Mouse (Mus musculus) hindbrain, embryonic 11.5 days (tissue): ENCODE results near the gene Son. TPM values are rescaled to one million over a fixed set of nuclear protein-coding genes. Genes with fewer than 3 reads are reported as not detected.

ENCODE experiments used
- ATAC-seq: fragments of 200-750 bp; cut with Nextera tagmentation; 2 replicates; pipeline ENCODE4 v1.8.0; 2017; ENCODE audit warnings: mild to moderate bottlenecking, moderate TSS enrichment, moderate library complexity; ENCODE audit not compliant: low FRiP score
- DNase-seq: peaks from one replicate; pipeline ENCODE4 v3.0.0-alpha.2; 2015; ENCODE audit warnings: low spot score
- H3K27ac ChIP-seq: fragments of 300-500 bp; sonication (generic); 2 replicates; pipeline ENCODE4 v1.5.1; 2014; ENCODE audit warnings: mild to moderate bottlenecking, low read depth, low read length
- H3K27me3 ChIP-seq: fragments of 300-500 bp; sonication (generic); 2 replicates; pipeline ENCODE4 v1.6.1; 2014; ENCODE audit warnings: mild to moderate bottlenecking, low read length, moderate library complexity, mixed read lengths; ENCODE audit not compliant: control insufficient read depth, insufficient read depth
- H3K36me3 ChIP-seq: fragments of 300-500 bp; sonication (generic); 2 replicates; pipeline ENCODE4 v1.6.1; 2014; ENCODE audit warnings: mild to moderate bottlenecking, low read length, moderate library complexity, mixed read lengths; ENCODE audit not compliant: control insufficient read depth, insufficient read depth
- H3K4me1 ChIP-seq: fragments of 300-500 bp; sonication (generic); replicated peaks from 2 replicates; pipeline ENCODE4 v1.6.1; 2014; ENCODE audit warnings: low read length, mixed read lengths; ENCODE audit not compliant: control insufficient read depth, insufficient read depth
- H3K4me2 ChIP-seq: fragments of 300-500 bp; sonication (generic); replicated peaks from 2 replicates; pipeline ENCODE4 v1.6.1; 2014; ENCODE audit warnings: mild to moderate bottlenecking, low read depth, low read length
- H3K4me3 ChIP-seq: fragments of 300-500 bp; sonication (generic); 2 replicates; pipeline ENCODE4 v1.5.1; 2014; ENCODE audit warnings: low read depth, low read length
- H3K9ac ChIP-seq: fragments of 300-500 bp; sonication (generic); 2 replicates; pipeline ENCODE4 v1.6.1; 2014; ENCODE audit warnings: low read depth, low read length
- H3K9me3 ChIP-seq: fragments of 300-500 bp; sonication (generic); 2 replicates; pipeline ENCODE4 v1.6.1; 2016; ENCODE audit warnings: low read length; ENCODE audit not compliant: control insufficient read depth
- WGBS: fragments of 180-500 bp; shearing (Covaris S2); extraction: QIAGEN DNeasy Blood & Tissue Kit; methylation state at CpG from one replicate; pipeline ENCODE4 v1.1.7; 2014; 5-methylcytosine and 5-hydroxymethylcytosine counted together
- polyA plus RNA-seq: library from polyadenylated mRNA; unstranded; fragments of >200 nt; fragmentation: Nextera tagmentation; extraction: Ambion mirVana; gene quantifications from 2 replicates; pipeline ENCODE4 v1.2.1, GENCODE M21; 2014

Son gene
- polyA plus RNA-seq, 1 experiment from 2014 or later: 180 TPM

GRCm38 (mm10) chr16:91698995-91699394, 51.7 kb downstream of the Son start:
- H3K27ac ChIP-seq: no peak overlapping the region
- ATAC-seq: no peak
- H3K4me1 ChIP-seq: no peaks in the 10 kb centered on the region
- WGBS: 96% methylated on average over 1 of the region's 1 CpGs
- DNase-seq: no peak
- no peaks in the 10 kb centered on the region for H3K9me3 ChIP-seq
- H3K9ac ChIP-seq: no peak overlapping the region
- H3K36me3 ChIP-seq: peaks cover 3% of the 10 kb centered on the region; the same call in 1 of the 2 replicates
- no peaks in the 10 kb centered on the region for H3K27me3 ChIP-seq
- no peak overlapping the region for H3K4me2 ChIP-seq
- no peak overlapping the region for H3K4me3 ChIP-seq

GRCm38 (mm10) chr16:91701908-91702307, 54.6 kb downstream of the Son start:
- H3K4me2 ChIP-seq: no peak overlapping the region
- H3K4me1 ChIP-seq: no peaks in the 10 kb centered on the region
- no peak overlapping the region for H3K27ac ChIP-seq
- no peak overlapping the region for H3K9ac ChIP-seq
- DNase-seq: no peak
- peaks cover 3% of the 10 kb centered on the region; the same call in 1 of the 2 replicates for H3K36me3 ChIP-seq
- no peaks in the 10 kb centered on the region for H3K9me3 ChIP-seq
- ATAC-seq: no peak
- no peaks in the 10 kb centered on the region for H3K27me3 ChIP-seq
- H3K4me3 ChIP-seq: no peak overlapping the region
- WGBS: 91% methylated on average over 13 of the region's 13 CpGs

GRCm38 (mm10) chr16:91702771-91703188, 55.5 kb downstream of the Son start:
- no peaks in the 10 kb centered on the region for H3K27me3 ChIP-seq
- no peak overlapping the region for H3K4me2 ChIP-seq
- H3K9me3 ChIP-seq: no peaks in the 10 kb centered on the region
- peaks cover 3% of the 10 kb centered on the region; the same call in 1 of the 2 replicates for H3K36me3 ChIP-seq
- no peak overlapping the region for H3K9ac ChIP-seq
- ATAC-seq (no peak), DNase-seq (no peak)
- H3K4me1 ChIP-seq: no peaks in the 10 kb centered on the region
- H3K4me3 ChIP-seq: no peak overlapping the region
- WGBS: 62% methylated on average over 3 of the region's 3 CpGs
- no peak overlapping the region for H3K27ac ChIP-seq

- Histone ChIP-seq H3K27me3 (no peaks in the 10 kb centered on the region), H3K4me3 (no peak overlapping the region), H3K9me3 (no peaks in the 10 kb centered on the region), H3K36me3 (peaks cover 3% of the 10 kb centered on the region; the same call in 1 of the 2 replicates), H3K4me2 (no peak overlapping the region), H3K9ac (no peak overlapping the region), H3K4me1 (no peaks in the 10 kb centered on the region), H3K27ac (no peak overlapping the region)
- ATAC-seq: no peak
- 83% methylated on average over 14 of the region's 14 CpGs for WGBS
- DNase-seq: peak; percentile 28
Measured at GRCm38 (mm10) chr16:91704603-91705340, 57.5 kb downstream of the Son start.

- no peak for DNase-seq
- H3K36me3 ChIP-seq: peaks cover 5% of the 10 kb centered on the region; the same call in 1 of the 2 replicates
Measured at GRCm38 (mm10) chr16:91710241-91710640, 62.9 kb downstream of the Son start.

GRCm38 (mm10) chr16:91716927-91717349, 69.6 kb downstream of the Son start:
- no peak overlapping the region for H3K9ac ChIP-seq
- no peak overlapping the region for H3K4me3 ChIP-seq
- H3K27ac ChIP-seq: no peak overlapping the region
- H3K4me1 ChIP-seq: no peaks in the 10 kb centered on the region
- 83% methylated on average over 11 of the region's 11 CpGs for WGBS
- DNase-seq: no peak
- H3K27me3 ChIP-seq: no peaks in the 10 kb centered on the region
- H3K36me3 ChIP-seq: peaks cover 8% of the 10 kb centered on the region; the same call in 1 of the 2 replicates
- ATAC-seq: no peak
- H3K4me2 ChIP-seq: no peak overlapping the region
- no peaks in the 10 kb centered on the region for H3K9me3 ChIP-seq

More at GRCm38 (mm10) chr16:91710241-91710640, 62.9 kb downstream of the Son start:
- Histone ChIP-seq H3K4me1 (no peaks in the 10 kb centered on the region), H3K9ac (no peak overlapping the region), H3K4me3 (no peak overlapping the region), H3K9me3 (no peaks in the 10 kb centered on the region), H3K27me3 (no peaks in the 10 kb centered on the region), H3K27ac (no peak overlapping the region), H3K4me2 (no peak overlapping the region)
- ATAC-seq: no peak
- 94% methylated on average over 7 of the region's 7 CpGs for WGBS

- no peak for DNase-seq
- Histone ChIP-seq H3K27ac (no peak overlapping the region), H3K9me3 (no peaks in the 10 kb centered on the region), H3K4me2 (no peak overlapping the region), H3K27me3 (no peaks in the 10 kb centered on the region), H3K4me3 (no peak overlapping the region), H3K9ac (no peak overlapping the region), H3K36me3 (peaks cover 8% of the 10 kb centered on the region; the same call in 1 of the 2 replicates), H3K4me1 (no peaks in the 10 kb centered on the region)
- no peak for ATAC-seq
- 87% methylated on average over 4 of the region's 4 CpGs for WGBS
Measured at GRCm38 (mm10) chr16:91717399-91717798, 70.1 kb downstream of the Son start.

GRCm38 (mm10) chr16:91724247-91724646, 76.9 kb downstream of the Son start:
- no peak overlapping the region for H3K9ac ChIP-seq
- H3K36me3 ChIP-seq: 0 out of 2 replicates have a peak, but pooled peaks cover 3% of the 10 kb centered on the region
- WGBS: 42% methylated on average over 3 of the region's 3 CpGs
- DNase-seq: peak; percentile 63
- no peak overlapping the region for H3K27ac ChIP-seq
- no peaks in the 10 kb centered on the region for H3K9me3 ChIP-seq
- H3K4me3 ChIP-seq: no peak overlapping the region
- 0 out of 2 replicates have a peak, but pooled peaks cover 2% of the 10 kb centered on the region for H3K4me1 ChIP-seq
- ATAC-seq: no peak
- no peaks in the 10 kb centered on the region for H3K27me3 ChIP-seq
- H3K4me2 ChIP-seq: no peak overlapping the region

- peak overlapping the region; percentile 59 for H3K4me2 ChIP-seq
- 0 out of 2 replicates have a peak, but pooled peaks cover 2% of the 10 kb centered on the region for H3K4me1 ChIP-seq
- no peak overlapping the region for H3K9ac ChIP-seq
- no peaks in the 10 kb centered on the region for H3K9me3 ChIP-seq
- 90% methylated on average over 15 of the region's 15 CpGs for WGBS
- 0 out of 2 replicates have a peak overlapping the region, but pooled peaks have one; percentile 4 for H3K4me3 ChIP-seq
- ATAC-seq (no peak), DNase-seq (no peak)
- H3K36me3 ChIP-seq: no peaks in the 10 kb centered on the region
- H3K27ac ChIP-seq: no peak overlapping the region
- H3K27me3 ChIP-seq: no peaks in the 10 kb centered on the region
Measured at GRCm38 (mm10) chr16:91727433-91727832, 80.1 kb downstream of the Son start.
